In the genomic region with DNA sequence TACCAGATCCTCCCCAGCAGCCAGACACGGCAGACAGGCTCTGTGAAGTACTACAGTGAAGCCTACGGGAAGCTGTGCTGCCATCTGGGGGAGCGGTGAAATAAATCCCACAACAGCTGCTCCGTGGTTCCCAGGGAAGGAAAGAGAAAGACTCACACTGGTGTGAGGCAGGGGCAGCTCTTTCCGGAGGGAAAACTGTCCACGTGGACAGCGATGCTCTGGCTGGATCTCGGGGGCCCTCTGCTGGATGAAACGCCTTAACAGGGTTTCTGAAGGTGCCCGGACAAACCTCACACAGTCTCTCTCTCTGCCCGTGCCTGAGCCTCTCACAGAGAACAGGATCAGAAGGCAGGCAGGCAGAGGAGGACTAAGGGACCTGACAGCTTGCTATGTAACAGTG, we compare ENCODE assay signal across 8 mouse cellular contexts. TPM values are rescaled to one million over a fixed set of nuclear protein-coding genes. Genes with fewer than 3 reads are reported as not detected.
DNase-seq lines count a peak whose midpoint lies in the region; ATAC-seq and TF ChIP-seq lines count a peak whose summit lies in the region.

No protein-coding gene starts in this region.

- H3K4me1 ChIP-seq in forebrain, embryonic 15.5 days, result peaks cover 41% of the 10 kb centered on the region
- H3K4me1 ChIP-seq in liver, embryonic 14.5 days (replicated peaks; ENCODE audit: control insufficient read depth in 2 of 2, insufficient read depth in 2 of 2, low read length in 1 of 2), result peaks cover 0 to 2% of the 10 kb centered on the region in 2 experiments; a peak in 1 of 4 replicates
- H3K4me1 ChIP-seq in neural tube, embryonic 11.5 days (ENCODE audit: control insufficient read depth, insufficient read depth, low read length), result peaks cover 2% of the 10 kb centered on the region
- peaks cover 8% of the 10 kb centered on the region; the same call in 1 of the 2 replicates for H3K4me1 ChIP-seq in stomach, embryonic 16.5 days (ENCODE audit: control insufficient read depth, insufficient read depth, low read length)

- H3K27me3 ChIP-seq in forebrain, embryonic 15.5 days, result no peaks in the 10 kb centered on the region
- H3K27me3 ChIP-seq in liver, embryonic 14.5 days (ENCODE audit: control insufficient read depth, insufficient read depth, low read length), result no peaks in the 10 kb centered on the region
- H3K27me3 ChIP-seq in neural tube, embryonic 11.5 days (ENCODE audit: control insufficient read depth, insufficient read depth, low read length), result no peaks in the 10 kb centered on the region
- H3K27me3 ChIP-seq in stomach, embryonic 16.5 days (ENCODE audit: control insufficient read depth, insufficient read depth, low read length), result no peaks in the 10 kb centered on the region

- no peaks in the 10 kb centered on the region for H3K36me3 ChIP-seq in forebrain, embryonic 15.5 days
- H3K36me3 ChIP-seq in liver, embryonic 14.5 days (replicated peaks; ENCODE audit: control insufficient read depth, insufficient read depth, low read depth), result no peaks in the 10 kb centered on the region
- no peaks in the 10 kb centered on the region for H3K36me3 ChIP-seq in neural tube, embryonic 11.5 days (ENCODE audit: control insufficient read depth, insufficient read depth, low read length)
- no peaks in the 10 kb centered on the region for H3K36me3 ChIP-seq in stomach, embryonic 16.5 days (ENCODE audit: control insufficient read depth, insufficient read depth, low read length)

- peak overlapping the region; percentile 67 for H3K27ac ChIP-seq in forebrain, embryonic 15.5 days (replicated peaks)
- no peak overlapping the region for H3K27ac ChIP-seq in liver, embryonic 14.5 days
- H3K27ac ChIP-seq in neural tube, embryonic 11.5 days (ENCODE audit: low read depth, low read length), result no peak overlapping the region
- peak overlapping the region; percentile 49; the same call in 1 of the 2 replicates for H3K27ac ChIP-seq in stomach, embryonic 16.5 days (ENCODE audit: low read length)

- TF ChIP-seq CTCF in liver, embryonic 14.5 days (IDR thresholded peaks at IDR 0.05; ENCODE audit: low read depth), result peak; percentile 81

- H3K9me3 ChIP-seq in forebrain, embryonic 15.5 days, result no peaks in the 10 kb centered on the region
- no peaks in the 10 kb centered on the region for H3K9me3 ChIP-seq in liver, embryonic 14.5 days (ENCODE audit: control insufficient read depth, low read length)
- no peaks in the 10 kb centered on the region for H3K9me3 ChIP-seq in neural tube, embryonic 11.5 days (ENCODE audit: control insufficient read depth, low read length)
- H3K9me3 ChIP-seq in stomach, embryonic 16.5 days (replicated peaks; ENCODE audit: control insufficient read depth, low read length), result no peaks in the 10 kb centered on the region

- no peak overlapping the region for H3K4me3 ChIP-seq in forebrain, embryonic 15.5 days
- no peak overlapping the region for H3K4me3 ChIP-seq in liver, embryonic 14.5 days (ENCODE audit: insufficient read depth in 1 of 2, low read depth in 2 of 2, low read length in 2 of 2)
- no peak overlapping the region for H3K4me3 ChIP-seq in neural tube, embryonic 11.5 days (ENCODE audit: low read depth, low read length)
- peak overlapping the region; percentile 28 for H3K4me3 ChIP-seq in stomach, embryonic 16.5 days (replicated peaks; ENCODE audit: low read length)

- intact Hi-C loops in heart, postnatal 14 days (cut with DNase I), result loop anchor here (1.0 to 2.0 kb wide), 3 partner anchors 40 to 213 kb away; no protein-coding TSS in a partner anchor

- H3K9ac ChIP-seq in forebrain, embryonic 15.5 days (replicated peaks), result peak overlapping the region; percentile 28
- H3K9ac ChIP-seq in liver, embryonic 14.5 days (replicated peaks), result no peak overlapping the region
- H3K9ac ChIP-seq in neural tube, embryonic 11.5 days (ENCODE audit: low read length), result peak overlapping the region; percentile 3; the same call in 1 of the 2 replicates
- peak overlapping the region; percentile 66 for H3K9ac ChIP-seq in stomach, embryonic 16.5 days (ENCODE audit: low read length)

- WGBS in forebrain, embryonic 15.5 days, result 0% methylated on average over 11 of the region's 11 CpGs
- whole genome bisulfite sequencing in liver, embryonic 14.5 days (ENCODE audit: insufficient replicate concordance), result 0% methylated on average over 11 of the region's 11 CpGs
- WGBS in neural tube, embryonic 11.5 days, result 2% methylated on average over 11 of the region's 11 CpGs
- under 1% methylated on average over 11 of the region's 11 CpGs for WGBS in stomach, embryonic 16.5 days

- DNase-seq in CD8-positive naive resting alpha-beta T cell, adult 2 months (ENCODE audit: low read depth in 2 of 2, low spot score in 2 of 2), result peak; percentile 32 to 58
- peak; percentile 84 to 92 for DNase-seq in heart, postnatal 14 days
- peak; percentile 94 to 95 for DNase-seq in kidney, postnatal 4 days
- DNase-seq in liver, embryonic 14.5 days (ENCODE audit: low read depth in 3 of 3, low spot score in 3 of 3), result peak in 1 of 3 experiments; percentile 7
- DNase-seq in neural tube, embryonic 11.5 days (ENCODE audit: low spot score), result peak; percentile 91

- peak; percentile 74 for ATAC-seq in cerebellum, adult (ENCODE audit: insufficient number of reproducible peaks, low FRiP score, low TSS enrichment)
- ATAC-seq in forebrain, embryonic 15.5 days (replicated peaks), result peak; percentile 71
- no peak for ATAC-seq in liver, embryonic 14.5 days (ENCODE audit: insufficient read depth)
- peak; percentile 78 for ATAC-seq in neural tube, embryonic 11.5 days (ENCODE audit: insufficient read depth, low FRiP score, low TSS enrichment)
- ATAC-seq in stomach, embryonic 16.5 days (ENCODE audit: insufficient read depth, low FRiP score), result peak; percentile 85

- peak overlapping the region; percentile 22 for H3K4me2 ChIP-seq in forebrain, embryonic 15.5 days (replicated peaks)
- peak overlapping the region; percentile 26; the same call in 1 of the 2 replicates for H3K4me2 ChIP-seq in liver, embryonic 14.5 days (ENCODE audit: low read depth)
- H3K4me2 ChIP-seq in neural tube, embryonic 11.5 days (ENCODE audit: low read depth), result 0 out of 2 replicates have a peak overlapping the region, but pooled peaks have one; percentile 3
- H3K4me2 ChIP-seq in stomach, embryonic 16.5 days (ENCODE audit: low read depth, low read length), result peak overlapping the region; percentile 47; the same call in 1 of the 2 replicates

- no peak for TF ChIP-seq EP300 in liver, embryonic 14.5 days (IDR thresholded peaks at IDR 0.05; ENCODE audit: low read depth)

RNA-seq across cellular contexts. Expression of gene Prkcz, which starts 53.1 kb away (rescaled TPM):
- 62.2 and 69.1 TPM in 2 replicates for polyA plus RNA-seq in forebrain, embryonic 15.5 days (2015; fragmentation: Nextera tagmentation; extraction: Ambion mirVana)
- total RNA-seq in heart, postnatal 14 days (2021), result 1 to 10 TPM; 1.7 to 2.1 TPM
- 0.71 and 0.99 TPM in 2 replicates for polyA plus RNA-seq in liver, embryonic 14.5 days (2012; rRNA removed)
- 1.3 and 1.7 TPM in 2 replicates for polyA plus RNA-seq in liver, embryonic 14.5 days (2014; fragmentation: Nextera tagmentation; extraction: Ambion mirVana)
- polyA plus RNA-seq in neural tube, embryonic 11.5 days (2014; fragmentation: Nextera tagmentation; extraction: Ambion mirVana), result 17.8 and 22.7 TPM in 2 replicates
- 16.7 and 16.8 TPM in 2 replicates for polyA plus RNA-seq in stomach, embryonic 16.5 days (2015; fragmentation: Nextera tagmentation; extraction: Ambion mirVana)

RNA-seq across cellular contexts. Expression of gene Faap20, which starts 58.5 kb away (rescaled TPM):
- 88.2 and 89.3 TPM in 2 replicates for polyA plus RNA-seq in forebrain, embryonic 15.5 days (2015; fragmentation: Nextera tagmentation; extraction: Ambion mirVana)
- 10 to 100 TPM; 19.0 to 19.6 TPM for total RNA-seq in heart, postnatal 14 days (2021)
- 12.2 and 12.8 TPM in 2 replicates for polyA plus RNA-seq in liver, embryonic 14.5 days (2012; rRNA removed)
- 14.8 and 20.5 TPM in 2 replicates for polyA plus RNA-seq in liver, embryonic 14.5 days (2014; fragmentation: Nextera tagmentation; extraction: Ambion mirVana)
- polyA plus RNA-seq in neural tube, embryonic 11.5 days (2014; fragmentation: Nextera tagmentation; extraction: Ambion mirVana), result 96.6 and 98.1 TPM in 2 replicates
- 58.4 and 60.1 TPM in 2 replicates for polyA plus RNA-seq in stomach, embryonic 16.5 days (2015; fragmentation: Nextera tagmentation; extraction: Ambion mirVana)

Comparison
In these comparisons a context has a peak if more than half of its experiments do, and no peak if none do; other contexts are left out.
1. H3K27ac ChIP-seq: peak in forebrain, embryonic 15.5 days (single experiment) and stomach, embryonic 16.5 days (single experiment); none in liver, embryonic 14.5 days (single experiment) and neural tube, embryonic 11.5 days (single experiment).
2. Peak in every context shown above with its lines, with median percentiles within 50 percentile points of each other: H3K4me2 ChIP-seq.